Mouse (Mus musculus) kidney, postnatal 14 days (tissue): ENCODE data around the gene Olfr809.

Experiments used
- DNase-seq: peaks from one replicate; pipeline ENCODE4 v3.0.0; 2022; ENCODE audit warnings: mixed read lengths

Olfr809 gene

GRCm38 (mm10) chr10:129774338-129774737 lies at the start of gene Olfr809:
Gene Olfr809, plus strand, starts transcription at chr10:129774638.
- DNase-seq = no peak

GRCm38 (mm10) chr10:129729275-129729674 lies 45.2 kb upstream of the Olfr809 start, which contains the start of gene Olfr805:
Gene Olfr805, minus strand, starts transcription at chr10:129729375.
- DNase-seq = no peak

- no peak for DNase-seq
Observed at GRCm38 (mm10) chr10:129741821-129742220, 32.6 kb upstream of the Olfr809 start, which contains the start of gene Olfr806. Gene Olfr806, minus strand, starts transcription at chr10:129741921.

GRCm38 (mm10) chr10:129757693-129758092 lies 16.7 kb upstream of the Olfr809 start, which contains the start of gene Olfr807:
Gene Olfr807, minus strand, starts transcription at chr10:129757793.
- no peak for DNase-seq

- DNase-seq = no peak
Observed at GRCm38 (mm10) chr10:129765182-129765581, 9.3 kb upstream of the Olfr809 start, which contains the start of gene Olfr808. Gene Olfr808, plus strand, starts transcription at chr10:129765482.

GRCm38 (mm10) chr10:129778123-129778522 lies 3.7 kb downstream of the Olfr809 start:
- no peak for DNase-seq

- no peak for DNase-seq
Observed at GRCm38 (mm10) chr10:129794817-129795216, 20.4 kb downstream of the Olfr809 start, which contains the start of gene Olfr810. Gene Olfr810, minus strand, starts transcription at chr10:129794917.

- DNase-seq = no peak
Observed at GRCm38 (mm10) chr10:129804296-129804695, 29.9 kb downstream of the Olfr809 start, which contains the start of gene Olfr811. Gene Olfr811, minus strand, starts transcription at chr10:129804396.
